Mouse (Mus musculus): ENCODE data around the gene Wipf1.
A peak's percentile ranks its signal among the peaks of the same experiment; 100 is the strongest.
"Not testable (repeated sequence)": the region's sequence is repeated elsewhere in the genome, so short reads cannot be mapped to it uniquely, and the experiment has no call there.

Gene Wipf1

DNA sequence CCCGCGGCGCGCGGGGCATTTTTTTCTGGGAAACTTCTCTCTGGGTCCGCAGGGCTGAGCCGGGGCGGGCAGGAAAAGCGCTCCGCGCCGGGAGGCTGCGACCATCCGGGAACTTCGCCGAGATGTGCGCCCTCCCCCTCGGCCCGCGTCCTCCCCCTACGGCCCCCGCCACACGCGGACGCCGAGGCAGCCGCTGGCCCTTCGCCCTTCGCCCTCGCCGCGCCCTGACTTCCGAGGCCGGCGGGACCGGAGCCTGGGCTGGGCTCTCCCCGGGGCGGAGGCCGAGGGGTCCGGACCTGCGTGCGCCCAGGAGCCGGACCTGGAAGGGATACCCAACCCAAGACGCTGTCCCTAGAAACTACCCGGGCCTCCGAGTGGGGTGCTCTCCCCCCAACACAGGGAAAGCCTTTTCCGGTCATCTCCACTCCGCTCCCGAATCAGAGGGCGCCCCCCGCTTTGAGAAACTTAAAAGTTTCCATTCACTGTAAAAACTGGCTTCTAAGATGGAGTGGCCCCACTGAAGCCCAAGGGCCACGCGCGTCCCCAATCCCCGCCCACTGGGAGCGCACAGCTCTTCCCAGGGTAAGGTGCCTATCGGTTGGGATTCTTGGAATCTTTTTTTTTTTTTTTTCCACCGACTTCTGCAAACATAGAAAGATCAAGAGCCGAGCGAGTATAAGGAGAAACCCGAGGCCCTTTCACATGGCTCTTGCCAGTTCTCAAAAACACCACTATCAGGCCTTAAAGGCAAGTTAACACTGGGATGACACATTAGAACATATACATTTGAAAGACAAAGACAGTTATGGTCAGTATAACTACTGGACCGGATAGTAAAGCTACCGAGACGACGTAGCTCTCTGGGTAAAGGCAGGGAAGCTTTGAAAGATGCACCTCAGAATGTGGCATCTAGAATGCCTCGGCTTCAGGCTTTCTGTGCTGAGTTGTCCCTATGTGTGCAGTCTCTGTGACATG, at the start of gene Wipf1:
Gene Wipf1 (minus strand): TSS at position 379 of the 975 bp plus-strand sequence.
- DNase-seq (ENCODE audit: low spot score in 2 of 2): peak in 1 of 2 experiments; percentile 27

DNA sequence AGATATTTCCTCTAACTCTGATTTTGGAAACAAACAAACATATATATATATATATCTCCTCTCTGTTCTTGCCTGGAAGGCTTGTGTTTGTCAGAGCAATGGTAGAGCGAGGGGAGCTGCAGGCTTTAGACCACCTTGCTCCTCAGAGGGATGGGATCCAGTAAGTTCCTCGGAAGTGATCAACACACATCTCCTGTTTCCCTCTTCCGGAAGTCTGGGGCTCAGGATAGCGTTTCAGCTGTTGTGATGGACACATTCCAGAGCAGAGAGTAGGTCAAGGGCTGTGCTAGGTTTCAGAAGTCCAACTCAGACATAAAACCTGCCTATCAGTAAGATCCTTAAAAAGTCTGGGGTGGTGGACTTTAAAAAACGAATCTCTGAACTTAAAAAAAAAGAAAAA, 49.6 kb upstream of the Wipf1 start:
- no peak for DNase-seq (ENCODE audit: low spot score in 2 of 2)

DNA sequence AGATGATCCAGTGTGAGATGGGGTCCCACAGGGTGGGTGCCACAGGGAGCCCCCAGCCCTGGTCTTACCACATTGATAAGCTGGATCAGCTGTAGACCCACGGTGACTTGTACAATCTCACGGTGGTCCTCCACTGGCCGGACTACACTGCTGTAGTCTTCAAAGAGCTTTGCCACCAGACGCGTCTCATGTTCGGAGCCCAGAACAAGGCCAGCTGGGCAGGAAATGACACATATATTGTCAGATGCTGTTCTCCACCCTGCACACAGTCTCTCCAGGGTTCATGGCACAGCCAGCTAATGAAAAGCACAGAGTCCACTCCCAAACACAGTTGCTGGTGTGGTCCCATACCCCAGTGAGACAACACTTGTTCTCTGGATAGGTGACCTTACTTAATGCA, 44.9 kb upstream of the Wipf1 start:
- DNase-seq (ENCODE audit: low spot score in 2 of 2): no peak

DNA sequence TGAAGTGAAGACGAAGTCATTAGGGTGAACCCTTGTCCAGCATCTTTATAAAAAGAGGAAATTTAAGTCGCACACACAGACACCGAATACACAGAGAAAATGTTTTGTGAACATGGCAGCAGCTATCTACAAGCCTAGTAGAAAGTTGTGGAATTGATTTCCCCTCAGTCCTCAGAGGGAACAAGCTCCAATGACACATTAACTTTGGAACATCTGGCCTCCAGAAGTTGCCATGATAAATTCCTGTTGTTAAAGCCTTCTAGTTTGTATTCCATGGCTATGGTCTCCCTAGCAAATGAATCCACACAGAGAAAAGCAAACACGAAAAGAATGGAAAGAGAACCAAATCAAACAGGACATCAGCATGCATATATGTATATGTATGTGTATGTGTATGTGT, 44.0 kb upstream of the Wipf1 start:
- DNase-seq (ENCODE audit: low spot score in 2 of 2): no peak

DNA sequence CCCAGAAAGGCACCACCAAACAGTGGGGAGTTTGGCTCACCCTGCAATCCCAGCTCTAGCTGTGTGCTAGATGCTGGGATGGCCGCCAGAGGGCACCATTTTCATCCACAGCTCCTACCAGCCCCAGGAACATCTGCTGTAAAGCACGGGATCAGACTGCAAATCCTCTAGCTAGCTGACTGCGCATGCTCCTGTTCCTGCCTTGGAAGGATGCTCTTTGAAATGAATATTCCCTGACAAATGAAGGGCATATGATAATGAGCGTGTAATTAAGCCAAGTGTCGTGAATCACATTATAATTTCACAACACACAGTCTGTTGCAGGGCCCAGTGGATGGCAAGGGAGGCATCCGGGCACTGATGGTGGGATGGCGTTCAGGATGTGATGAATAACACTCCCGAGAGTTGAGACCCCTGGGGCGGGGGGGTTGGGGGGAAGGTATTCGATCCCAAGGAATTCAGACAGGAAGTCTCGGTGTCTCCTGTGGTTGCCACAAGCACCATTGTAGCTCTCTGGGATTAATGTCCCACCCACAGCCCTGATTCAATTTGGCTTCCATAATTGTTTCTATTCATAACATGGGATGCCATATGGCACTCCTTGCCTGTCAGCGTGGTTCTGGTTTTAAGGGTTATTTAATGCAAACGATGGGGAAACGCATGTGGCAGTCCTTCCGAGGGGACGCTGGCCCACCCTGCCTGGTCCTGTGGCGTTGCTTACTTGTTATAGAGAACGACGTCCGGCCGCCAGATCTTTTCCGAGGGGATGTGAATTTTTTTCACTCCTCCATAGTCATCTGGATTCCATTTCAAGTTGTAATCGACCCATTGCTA, 43.2 kb upstream of the Wipf1 start:
- peak in 1 of 2 experiments; percentile 55 for DNase-seq (ENCODE audit: low spot score in 2 of 2)

DNA sequence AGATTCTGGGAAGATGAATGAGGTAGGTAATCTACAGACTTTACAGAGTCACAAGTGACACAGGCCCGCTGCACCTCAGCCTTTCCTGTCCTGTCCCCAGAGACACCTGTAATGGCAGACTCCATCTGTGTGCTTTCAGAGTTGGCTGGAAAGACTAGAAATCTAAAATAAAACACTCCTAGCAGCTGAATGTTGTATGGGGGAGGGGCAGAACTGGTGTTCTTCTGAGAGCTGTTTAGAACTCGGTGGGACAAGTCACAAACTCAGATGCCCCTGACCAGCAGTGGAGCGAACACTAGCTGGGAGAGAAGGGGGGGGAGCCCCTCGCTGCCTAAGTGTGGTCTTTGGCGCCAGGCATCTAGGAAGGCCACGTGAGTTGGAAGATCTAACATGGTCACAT, 42.4 kb upstream of the Wipf1 start:
- no peak for DNase-seq (ENCODE audit: low spot score in 2 of 2)

DNA sequence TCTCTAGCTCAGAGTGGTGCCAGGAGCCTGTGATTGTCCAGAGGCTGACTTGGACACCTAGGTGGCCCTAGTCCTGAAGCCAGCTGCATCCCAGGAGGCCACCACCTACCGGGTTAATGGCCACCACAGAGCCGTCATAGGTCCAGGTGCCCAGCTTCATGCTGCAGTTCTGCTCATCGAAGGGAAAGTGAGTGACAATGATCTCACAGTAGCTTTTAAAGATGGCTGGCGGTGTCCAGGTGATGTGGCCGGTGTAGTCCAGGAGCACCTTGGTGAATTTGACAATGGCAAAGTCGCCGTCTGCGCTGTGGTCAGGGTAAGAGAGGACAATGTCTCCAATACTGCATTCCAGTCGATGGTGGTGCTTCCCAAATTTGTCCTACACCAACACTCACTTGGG, 41.8 kb upstream of the Wipf1 start:
- no peak for DNase-seq (ENCODE audit: low spot score in 2 of 2)

DNA sequence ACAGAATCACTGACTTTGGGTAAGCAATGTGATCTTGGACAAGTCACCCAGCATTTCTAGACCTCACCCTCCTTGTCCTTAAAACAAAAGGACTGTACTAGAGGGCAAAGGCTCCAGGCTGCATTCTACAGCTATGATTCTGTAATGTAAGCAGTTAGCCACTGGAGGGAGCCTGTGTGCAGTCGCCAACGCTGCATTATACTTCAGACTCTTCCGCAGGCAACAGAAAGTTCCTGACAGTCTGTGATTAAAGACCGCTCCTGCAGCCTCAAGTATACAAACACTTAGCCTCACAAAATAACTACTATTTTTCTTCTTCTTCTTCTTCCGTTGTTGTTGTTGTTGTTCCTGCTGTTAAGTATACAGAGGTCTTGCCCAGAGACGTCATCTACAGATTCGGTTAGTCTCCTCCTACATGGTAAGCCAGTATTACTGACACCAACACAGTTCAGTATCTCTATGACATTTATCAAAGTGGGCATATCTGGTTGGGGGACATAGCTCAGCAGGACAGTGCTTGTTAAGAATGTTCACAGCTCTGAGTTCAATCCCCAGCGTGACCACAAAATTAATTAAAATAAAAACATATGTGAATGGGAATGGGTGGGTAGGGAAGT, 37.6 kb upstream of the Wipf1 start:
- peak; percentile 19 to 68 for DNase-seq (ENCODE audit: low spot score in 2 of 2)

DNA sequence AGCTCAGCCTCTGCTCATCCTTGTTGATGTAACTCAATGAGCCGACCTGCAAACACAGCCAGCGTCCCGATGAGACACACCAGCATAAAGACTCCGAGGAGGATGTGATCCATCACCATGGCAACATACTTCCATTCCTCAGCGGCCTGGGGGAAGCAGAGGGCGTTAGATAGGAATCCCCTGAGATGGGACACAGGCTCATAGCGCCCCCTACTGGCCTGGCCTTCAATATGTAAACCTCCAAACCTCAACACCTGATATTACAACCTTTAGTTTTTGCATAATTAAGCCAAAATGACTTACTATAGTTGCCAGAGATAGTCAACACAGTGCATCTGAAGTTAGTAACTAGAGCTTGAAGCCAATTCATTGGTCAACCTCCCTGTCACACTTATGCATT, 36.6 kb upstream of the Wipf1 start:
- DNase-seq (ENCODE audit: low spot score in 2 of 2): peak; percentile 18 to 56

DNA sequence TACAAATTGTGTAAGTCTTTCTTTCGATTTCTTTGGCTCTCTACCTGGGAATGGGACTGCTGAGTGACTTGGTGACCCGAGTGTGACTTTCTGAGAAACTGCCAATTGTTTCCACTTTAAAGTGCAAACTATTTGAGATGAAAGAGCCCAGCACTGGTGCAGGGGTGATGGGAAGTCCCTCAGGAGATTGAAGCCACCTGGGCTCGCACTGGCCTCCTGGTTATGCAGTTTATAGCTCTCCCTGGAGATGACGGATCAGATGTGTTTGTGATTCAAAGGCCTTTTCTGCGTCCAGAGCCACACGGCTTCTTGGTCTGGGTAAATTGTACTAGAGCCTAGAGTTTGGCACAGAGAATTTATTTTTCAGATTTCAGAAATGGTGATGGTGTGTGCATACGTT, 34.2 kb upstream of the Wipf1 start:
- no peak for DNase-seq (ENCODE audit: low spot score in 2 of 2)

DNA sequence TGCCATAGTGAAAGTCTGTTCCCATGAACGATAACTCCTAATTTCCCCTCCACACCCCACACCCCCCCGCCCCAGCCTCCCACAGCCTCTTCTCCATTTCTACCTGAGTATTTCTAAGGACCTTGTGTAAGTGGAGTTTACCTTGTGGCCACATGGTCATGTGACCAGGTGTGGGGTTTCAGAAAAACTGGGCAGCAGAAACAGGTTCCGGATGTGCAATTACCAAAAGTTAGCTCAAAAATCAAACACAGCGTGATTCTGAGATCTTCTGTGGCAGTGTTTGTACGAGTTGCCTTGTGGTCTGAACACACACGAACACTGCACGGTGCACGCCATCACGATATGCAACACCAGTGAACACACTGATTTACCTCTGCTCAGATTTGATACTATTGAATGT, 33.1 kb upstream of the Wipf1 start:
- no peak for DNase-seq (ENCODE audit: low spot score in 2 of 2)

DNA sequence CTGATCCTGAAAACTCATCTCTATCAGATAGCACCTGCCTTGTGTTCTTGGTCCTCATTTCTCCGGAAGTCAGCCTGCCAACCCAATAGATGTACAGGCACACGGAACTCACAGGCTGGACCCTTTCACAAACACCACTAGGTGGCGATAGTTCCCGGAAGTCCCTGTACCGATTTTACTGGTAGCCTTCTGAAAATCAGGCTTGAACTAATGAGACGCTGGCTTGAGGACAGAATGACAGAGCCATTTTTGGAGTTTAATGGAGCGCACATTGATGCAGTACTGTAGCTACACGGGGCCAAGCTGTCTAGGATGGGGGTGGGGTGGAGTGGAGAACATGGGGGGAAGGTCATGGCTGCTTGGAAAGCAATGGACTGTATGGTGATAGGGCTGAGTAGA, 32.1 kb upstream of the Wipf1 start:
- peak in 1 of 2 experiments; percentile 52 for DNase-seq (ENCODE audit: low spot score in 2 of 2)

DNA sequence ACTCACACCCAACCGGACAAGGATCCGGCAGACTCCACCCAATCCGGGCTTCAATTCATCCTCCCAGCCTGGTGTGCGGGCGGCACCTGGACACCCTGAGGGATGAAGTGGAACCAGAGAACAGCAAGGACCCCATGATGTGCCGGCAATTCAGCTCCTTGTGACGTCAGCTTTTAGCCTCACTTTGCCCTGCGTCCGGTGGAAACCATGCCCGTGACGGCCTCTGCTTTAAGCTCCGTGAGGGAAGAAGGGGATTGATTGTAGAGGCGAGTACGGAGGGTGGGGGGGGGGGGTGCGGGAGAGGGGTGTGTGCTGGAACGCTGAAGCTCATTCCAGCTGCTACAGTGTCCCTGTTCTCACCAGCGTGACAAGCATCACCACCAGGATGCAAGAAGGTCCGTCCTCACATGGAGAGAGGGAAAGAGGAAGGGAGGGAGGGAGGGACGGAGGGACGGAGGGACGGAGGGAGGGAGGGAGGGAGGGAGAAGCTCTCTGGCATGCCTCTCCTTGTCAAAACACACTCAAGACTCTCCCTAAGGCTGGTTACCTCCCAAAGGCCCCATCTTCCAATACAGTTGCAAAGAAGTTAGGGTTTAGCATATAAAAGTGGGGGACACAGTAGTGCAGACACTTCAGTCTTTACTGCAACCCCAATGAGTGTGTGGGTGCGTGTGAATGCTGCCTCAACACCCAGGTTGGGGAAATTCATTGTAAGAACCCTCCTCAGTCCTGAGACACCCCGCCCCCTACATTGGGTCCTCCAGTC, 31.5 kb upstream of the Wipf1 start:
- no peak for DNase-seq (ENCODE audit: low spot score in 2 of 2)

DNA sequence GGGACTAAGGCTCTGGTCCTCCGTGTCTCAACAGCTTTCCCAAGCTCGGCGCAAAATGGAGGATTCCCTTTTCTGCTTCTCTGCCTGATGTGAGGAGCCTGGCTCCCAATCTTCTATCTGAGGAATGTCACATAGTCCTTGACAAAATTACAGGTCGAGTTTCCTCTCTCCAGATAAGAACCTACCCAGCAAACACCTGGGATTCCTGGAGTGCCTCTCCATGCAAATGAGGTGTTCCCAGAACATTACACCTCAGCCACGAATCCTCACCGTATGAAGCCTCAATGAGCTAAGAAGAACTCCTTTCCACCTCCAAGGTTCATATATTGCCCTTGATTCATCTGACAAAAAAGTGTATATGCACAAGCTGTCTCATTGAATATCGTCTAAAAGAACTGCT, 30.9 kb upstream of the Wipf1 start:
- DNase-seq (ENCODE audit: low spot score in 2 of 2): no peak

DNA sequence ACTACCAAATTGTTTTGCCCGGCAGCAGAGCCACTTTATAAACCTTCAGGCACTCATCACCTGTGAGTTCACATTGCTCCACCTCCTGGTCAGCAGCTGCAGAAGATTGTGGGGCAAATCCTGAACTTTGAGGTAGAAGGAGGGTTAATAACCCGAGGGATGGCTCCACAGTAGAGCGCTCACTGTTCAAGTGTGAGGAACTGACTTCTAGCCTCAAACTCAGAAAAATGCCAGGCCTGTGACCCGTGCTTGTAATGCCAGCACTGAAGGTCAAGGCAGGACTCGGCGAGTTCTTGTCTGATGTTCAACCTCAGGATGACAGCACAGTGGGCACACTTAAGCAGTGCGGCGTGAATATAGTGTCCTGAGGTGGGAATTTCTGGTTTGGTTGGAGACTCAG, 28.4 kb upstream of the Wipf1 start:
- no peak for DNase-seq (ENCODE audit: low spot score in 2 of 2)

DNA sequence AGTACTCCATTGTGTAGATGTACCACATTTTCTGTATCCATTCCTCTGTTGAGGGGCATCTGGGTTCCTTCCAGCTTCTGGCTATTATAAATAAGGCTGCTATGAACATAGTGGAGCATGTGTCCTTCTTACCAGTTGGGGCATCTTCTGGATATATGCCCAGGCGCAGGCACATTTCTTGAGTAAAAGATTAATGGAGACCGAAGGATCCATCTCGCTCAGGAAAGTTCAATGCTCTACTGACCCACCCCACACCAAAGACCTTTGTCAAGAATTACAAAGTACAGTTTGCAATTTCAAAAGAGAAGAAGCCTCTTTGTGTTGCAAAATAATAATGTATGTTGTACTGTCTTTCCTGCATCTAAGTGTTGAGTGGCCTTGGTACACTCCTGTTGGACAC, 27.5 kb upstream of the Wipf1 start:
- DNase-seq (ENCODE audit: low spot score in 2 of 2): not testable (repeated sequence)

DNA sequence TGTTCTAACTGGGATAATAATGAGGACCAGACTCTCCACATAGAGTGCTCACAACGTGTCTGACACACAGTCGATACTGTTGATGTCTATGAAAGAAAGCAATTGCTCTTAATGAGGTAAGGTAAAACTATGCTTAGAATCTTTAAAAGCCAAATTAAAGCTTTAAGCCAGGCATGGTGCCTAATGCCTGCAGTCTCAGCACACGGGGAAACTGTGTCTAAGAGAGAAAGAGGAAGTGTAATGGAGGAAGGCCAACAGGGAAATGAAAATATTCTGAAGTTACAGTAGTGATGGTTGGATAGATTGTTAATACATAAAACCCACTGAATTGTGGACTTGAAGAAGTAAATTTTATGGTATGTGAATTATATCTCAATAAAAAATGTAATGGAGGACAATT, 24.9 kb upstream of the Wipf1 start:
- DNase-seq (ENCODE audit: low spot score in 2 of 2): no peak

DNA sequence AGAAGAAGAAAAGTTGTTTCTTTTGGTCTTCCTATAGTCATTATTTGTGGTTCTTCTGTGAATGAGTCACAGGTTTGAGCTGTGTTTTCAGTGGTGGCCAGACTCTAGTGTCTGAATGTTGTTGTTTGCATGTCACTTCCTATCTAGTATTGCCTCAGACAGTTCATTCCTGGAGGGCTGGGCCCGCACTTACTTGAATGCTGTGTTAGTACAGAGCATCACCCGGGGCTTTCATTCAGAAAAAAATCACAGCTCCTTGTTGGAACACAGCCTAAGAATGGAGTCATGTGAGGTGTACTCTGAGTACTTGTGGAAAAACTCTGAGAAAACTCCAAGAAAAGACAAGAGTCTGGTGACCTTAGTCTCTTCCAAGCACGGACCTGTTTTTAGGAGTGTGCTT, 23.4 kb upstream of the Wipf1 start:
- no peak for DNase-seq (ENCODE audit: low spot score in 2 of 2)

DNA sequence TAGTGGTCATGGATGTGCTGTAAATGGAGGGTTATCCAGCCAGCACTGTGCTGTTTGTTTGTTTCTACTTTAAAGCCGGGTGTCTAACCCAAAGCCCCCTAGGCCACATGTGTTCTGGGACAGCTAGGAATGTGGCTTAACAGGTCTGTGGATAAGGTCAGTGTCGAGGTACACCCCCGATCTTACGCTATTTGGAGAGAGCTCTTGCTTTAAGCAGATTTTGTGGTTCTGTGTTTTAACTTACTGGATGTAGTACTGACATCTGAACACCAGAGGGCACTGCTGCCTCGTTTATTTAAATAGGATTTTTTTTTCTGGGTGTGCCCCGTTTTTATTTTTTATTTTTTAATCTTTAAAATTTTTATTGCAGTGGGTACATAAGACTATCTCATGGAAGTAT, 21.2 kb upstream of the Wipf1 start:
- no peak for DNase-seq (ENCODE audit: low spot score in 2 of 2)

DNA sequence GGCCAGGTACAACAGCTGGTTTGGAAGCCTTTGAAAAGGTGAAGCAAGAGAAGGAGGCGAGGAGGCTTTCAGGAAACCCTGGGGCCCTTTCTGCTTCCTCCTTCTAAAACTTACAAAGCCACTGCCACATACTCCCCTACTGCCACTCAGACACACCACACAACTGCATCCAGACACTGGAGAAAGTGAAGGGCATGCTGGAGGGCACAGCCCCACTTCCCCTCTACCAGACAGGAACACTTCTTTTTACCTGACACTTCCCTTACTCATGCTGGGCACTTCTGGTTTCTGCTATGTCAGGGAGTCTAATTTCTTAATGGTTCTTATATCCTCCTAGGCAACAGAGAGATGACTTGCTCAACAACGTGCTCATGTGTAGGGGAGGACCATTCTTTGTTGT, 19.0 kb upstream of the Wipf1 start:
- DNase-seq (ENCODE audit: low spot score in 2 of 2): no peak

DNA sequence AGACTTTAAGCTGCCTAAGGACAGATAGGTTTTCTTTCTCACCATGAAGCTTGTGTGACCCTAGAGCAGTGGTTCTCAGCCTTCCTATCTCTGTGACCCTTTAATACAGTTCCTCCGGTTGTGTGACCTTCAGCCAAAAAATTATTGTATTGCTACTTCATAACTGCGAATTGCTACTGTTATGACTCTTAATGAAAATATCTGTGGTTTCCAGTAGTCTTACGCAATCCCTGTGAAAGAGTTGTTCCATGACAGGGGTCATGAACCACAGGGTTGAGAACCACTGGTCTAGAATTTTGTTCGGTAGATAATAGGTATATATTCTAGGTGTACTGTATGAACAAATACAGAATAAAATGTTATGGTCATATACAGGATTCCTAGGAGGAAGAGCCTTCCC, 17.7 kb upstream of the Wipf1 start:
- DNase-seq (ENCODE audit: low spot score in 2 of 2): no peak

DNA sequence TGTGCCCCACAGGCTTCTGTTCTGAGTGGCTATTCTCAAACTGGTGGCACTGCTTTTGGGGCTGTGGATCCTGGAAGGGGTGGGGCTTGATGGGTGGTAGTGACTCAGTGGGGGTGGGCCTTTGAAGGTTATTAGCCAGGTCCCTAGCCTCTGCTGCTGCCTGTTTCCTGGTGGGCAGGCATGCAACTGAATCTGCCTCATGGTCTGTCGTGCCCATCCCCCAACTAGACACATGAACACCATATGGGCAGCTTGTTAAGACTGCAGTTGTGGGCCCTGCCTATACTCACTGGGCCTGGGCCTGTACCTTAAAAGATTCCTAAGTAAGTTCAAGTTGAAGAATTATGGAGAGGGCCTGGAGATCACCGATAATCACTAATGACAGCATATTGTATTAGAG, 16.0 kb upstream of the Wipf1 start:
- no peak for DNase-seq (ENCODE audit: low spot score in 2 of 2)

Data from thymus, postnatal 10 days (tissue).